Mouse (Mus musculus): Measurements from ENCODE around the gene Mink1. TPM values are rescaled to one million over a fixed set of nuclear protein-coding genes. Genes with fewer than 3 reads are reported as not detected.

Mink1 gene
- polyA plus RNA-seq, 1 experiment = 120 TPM

DNA sequence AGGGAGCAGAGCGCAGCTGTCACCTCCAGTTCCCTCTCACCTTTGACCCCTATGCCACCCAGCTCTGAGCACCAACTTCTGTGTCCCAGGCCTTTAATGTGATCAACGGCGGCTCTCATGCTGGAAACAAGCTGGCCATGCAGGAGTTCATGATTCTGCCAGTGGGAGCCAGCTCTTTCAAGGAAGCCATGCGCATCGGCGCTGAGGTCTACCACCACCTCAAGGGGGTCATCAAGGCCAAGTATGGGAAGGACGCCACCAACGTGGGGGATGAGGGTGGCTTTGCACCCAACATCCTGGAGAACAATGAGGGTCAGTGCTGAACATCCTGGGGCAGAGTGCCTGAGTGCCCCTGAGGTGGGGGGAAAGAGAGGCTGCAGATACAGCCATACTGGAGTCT is 97.9 kb downstream of the Mink1 start:
- WGBS = 84% methylated on average over 8 of the region's 8 CpGs
- Histone ChIP-seq H3K4me1 (ENCODE audit: control insufficient read depth, insufficient read depth, low read length) (peaks cover 7% of the 10 kb centered on the region; the same call in 1 of the 2 replicates), H3K4me3 (replicated peaks; ENCODE audit: extremely low read depth, low read depth, low read length) (no peak overlapping the region)
- no peak for DNase-seq
- no peak for TF ChIP-seq POLR2A (IDR thresholded peaks at IDR 0.05; ENCODE audit: borderline replicate concordance, extremely low read depth, low read depth, low read length)
- no peak for TF ChIP-seq CTCF (IDR thresholded peaks at IDR 0.05; ENCODE audit: insufficient read depth, low read length)

DNA sequence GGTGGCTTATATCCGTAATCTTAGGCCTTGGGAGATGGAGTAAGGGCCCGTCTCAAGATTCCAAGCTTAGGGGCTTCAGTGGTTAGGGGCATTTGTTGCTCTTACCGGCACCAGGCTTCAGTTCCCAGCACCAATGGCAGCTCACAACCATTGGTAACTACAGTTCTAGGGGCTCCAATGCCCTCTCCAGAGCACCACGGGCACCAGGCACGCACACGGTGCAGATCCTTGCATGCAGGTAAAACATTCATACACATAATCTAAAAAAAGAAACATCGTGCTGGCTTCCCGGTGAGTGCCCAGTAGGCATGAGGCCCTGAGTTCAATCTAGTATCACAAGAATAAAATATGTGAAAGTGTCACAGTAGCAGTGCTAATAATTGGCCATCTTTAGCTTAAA is 100.4 kb downstream of the Mink1 start:
- Histone ChIP-seq H3K4me3 (replicated peaks; ENCODE audit: extremely low read depth, low read depth, low read length) (no peak overlapping the region), H3K4me1 (ENCODE audit: control insufficient read depth, insufficient read depth, low read length) (peaks cover 4% of the 10 kb centered on the region; the same call in 1 of the 2 replicates)
- TF ChIP-seq POLR2A (IDR thresholded peaks at IDR 0.05; ENCODE audit: borderline replicate concordance, extremely low read depth, low read depth, low read length) (no peak), CTCF (IDR thresholded peaks at IDR 0.05; ENCODE audit: insufficient read depth, low read length) (no peak)
- 90% methylated on average over 8 of the region's 8 CpGs for WGBS
- no peak for DNase-seq

DNA sequence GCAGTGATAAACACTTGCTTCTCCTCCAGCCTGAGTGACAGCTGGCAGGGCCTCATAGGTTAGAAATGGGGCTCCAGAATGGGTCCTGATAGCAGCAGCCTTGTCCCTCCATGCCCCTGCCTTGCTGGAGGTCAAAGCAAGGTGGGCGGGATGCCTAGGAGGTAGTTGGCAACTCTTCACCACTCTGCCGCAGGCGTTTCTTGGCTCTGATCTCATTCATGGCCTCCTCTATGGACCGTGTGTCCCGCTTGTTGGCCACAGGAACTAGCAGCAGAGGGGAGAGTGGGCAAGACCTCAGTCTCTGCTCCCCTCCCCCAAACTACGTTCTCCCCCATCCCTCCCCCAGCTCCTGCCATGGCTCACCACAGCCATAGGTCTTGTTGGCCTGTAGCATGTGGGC is 101.3 kb downstream of the Mink1 start:
- no peak overlapping the region for H3K4me3 ChIP-seq (replicated peaks; ENCODE audit: extremely low read depth, low read depth, low read length)
- H3K4me1 ChIP-seq (ENCODE audit: control insufficient read depth, insufficient read depth, low read length) = peaks cover 4% of the 10 kb centered on the region; the same call in 1 of the 2 replicates
- 81% methylated on average over 6 of the region's 6 CpGs for WGBS
- no peak for TF ChIP-seq POLR2A (IDR thresholded peaks at IDR 0.05; ENCODE audit: borderline replicate concordance, extremely low read depth, low read depth, low read length)
- no peak for TF ChIP-seq CTCF (IDR thresholded peaks at IDR 0.05; ENCODE audit: insufficient read depth, low read length)
- DNase-seq = no peak

Other genes starting within 250 kb of the Mink1 start
- 0.31 and 0.40 TPM in 2 replicates for gene Alox12e, start 240.3 kb upstream of the Mink1 start, polyA plus RNA-seq (2012; rRNA removed)
- gene Alox15, start 210.8 kb upstream of the Mink1 start, polyA plus RNA-seq (2012; rRNA removed) = 4.2 and 14.2 TPM in 2 replicates
- 15.9 and 17.4 TPM in 2 replicates for gene Pelp1, start 152.8 kb upstream of the Mink1 start, polyA plus RNA-seq (2012; rRNA removed)
- 48.2 and 80.2 TPM in 2 replicates for gene Arrb2, start 130.2 kb upstream of the Mink1 start, polyA plus RNA-seq (2012; rRNA removed)
- gene Med11, start 111.0 kb upstream of the Mink1 start, polyA plus RNA-seq (2012; rRNA removed) = 21.6 and 26.9 TPM in 2 replicates
- 8.7 and 12.3 TPM in 2 replicates for gene Zmynd15, start 103.4 kb upstream of the Mink1 start, polyA plus RNA-seq (2012; rRNA removed)
- 67.2 and 74.6 TPM in 2 replicates for gene Cxcl16, start 102.9 kb upstream of the Mink1 start, polyA plus RNA-seq (2012; rRNA removed)
- gene Tm4sf5, start 57.6 kb upstream of the Mink1 start, polyA plus RNA-seq (2012; rRNA removed) = 0.50 and 1.00 TPM in 2 replicates
- gene Vmo1, start 48.3 kb upstream of the Mink1 start, polyA plus RNA-seq (2012; rRNA removed) = 0.20 and 0.26 TPM in 2 replicates
- gene Gltpd2, start 43.7 kb upstream of the Mink1 start, polyA plus RNA-seq (2012; rRNA removed) = 0.12 and 0.34 TPM in 2 replicates
- 202 and 264 TPM in 2 replicates for gene Psmb6, start 37.5 kb upstream of the Mink1 start, polyA plus RNA-seq (2012; rRNA removed)
- not detected in 2 replicates for gene Gm40193, start 29.9 kb upstream of the Mink1 start, polyA plus RNA-seq (2012; rRNA removed)
- gene Pld2, start 22.8 kb upstream of the Mink1 start, polyA plus RNA-seq (2012; rRNA removed) = 32.4 and 47.2 TPM in 2 replicates
- 0.16 TPM in 1 of 2 replicates, not detected in the other for gene 4930544D05Rik, start 53.0 kb downstream of the Mink1 start, polyA plus RNA-seq (2012; rRNA removed)
- 0.41 and 0.91 TPM in 2 replicates for gene Chrne, start 56.3 kb downstream of the Mink1 start, polyA plus RNA-seq (2012; rRNA removed)
- gene Gp1ba, start 76.2 kb downstream of the Mink1 start, polyA plus RNA-seq (2012; rRNA removed) = 0.70 and 1.7 TPM in 2 replicates
- gene Rnf167, start 84.4 kb downstream of the Mink1 start, polyA plus RNA-seq (2012; rRNA removed) = 116 and 146 TPM in 2 replicates
- gene Slc25a11, start 84.6 kb downstream of the Mink1 start, polyA plus RNA-seq (2012; rRNA removed) = 83.6 and 113 TPM in 2 replicates
- 933 and 1,129 TPM in 2 replicates for gene Pfn1, start 91.8 kb downstream of the Mink1 start, polyA plus RNA-seq (2012; rRNA removed)
- gene Eno3, start 94.3 kb downstream of the Mink1 start, polyA plus RNA-seq (2012; rRNA removed) = 19.6 and 97.3 TPM in 2 replicates
- gene Spag7, start 106.5 kb downstream of the Mink1 start, polyA plus RNA-seq (2012; rRNA removed) = 24.7 and 39.0 TPM in 2 replicates
- gene Camta2, start 125.2 kb downstream of the Mink1 start, polyA plus RNA-seq (2012; rRNA removed) = 33.1 and 35.7 TPM in 2 replicates
- gene Inca1, start 137.3 kb downstream of the Mink1 start, polyA plus RNA-seq (2012; rRNA removed) = 1.6 and 2.0 TPM in 2 replicates
- 78.2 and 103 TPM in 2 replicates for gene Kif1c, start 137.7 kb downstream of the Mink1 start, polyA plus RNA-seq (2012; rRNA removed)
- gene Zfp3, start 201.3 kb downstream of the Mink1 start, polyA plus RNA-seq (2012; rRNA removed) = 1.4 and 2.3 TPM in 2 replicates
- gene Scimp, start 249.7 kb downstream of the Mink1 start, polyA plus RNA-seq (2012; rRNA removed) = 2.6 and 3.5 TPM in 2 replicates

Measured in lung, adult 2 months (tissue).